Mouse (Mus musculus): ENCODE data around the gene Robo1.

- TF ChIP-seq CTCF (IDR thresholded peaks at IDR 0.05; ENCODE audit: control insufficient read depth, insufficient read depth, insufficient replicate concordance, low read depth, low read length) (no peak), POLR2A (IDR thresholded peaks at IDR 0.05; ENCODE audit: control insufficient read depth, low read depth, low read length) (no peak)
Measured at GRCm38 (mm10) chr16:72788017-72788416, 479.9 kb downstream of the Robo1 start.
